Mouse (Mus musculus) cerebellum, adult 9-10 months (tissue): ENCODE measurements at regions not wholly inside any gene's neighbourhood (a gene's known extent, or its start where the extent isn't known, plus 50 kb on each side); places are given as distances from the start of the nearest gene placed in this dataset.

ENCODE experiments used
- DNase-seq: peaks from one replicate; pipeline ENCODE4 v3.0.0; 2022

DNA sequence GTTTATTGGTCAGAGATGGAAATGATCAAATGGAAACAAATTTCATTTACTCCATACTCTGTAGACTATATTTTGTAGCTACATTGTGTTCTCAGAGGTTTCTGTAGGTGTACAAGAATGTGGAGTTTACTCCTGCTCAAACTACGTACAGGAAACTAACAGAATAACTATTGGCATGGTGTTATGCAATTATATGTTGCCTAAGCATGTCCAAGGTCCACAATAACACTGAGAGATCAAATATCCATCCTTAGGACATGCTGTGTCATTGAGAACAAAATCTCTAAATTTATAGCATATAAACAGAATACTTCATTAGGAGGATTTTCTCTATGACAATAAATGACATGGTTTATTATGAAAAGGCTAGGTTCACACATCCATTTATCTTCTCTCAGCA lies 400.3 kb downstream of the Fam198b start:
- no peak for DNase-seq

GRCm38 (mm10) chr3:80285246-80285645 lies 400.9 kb downstream of the Fam198b start:
- no peak for DNase-seq

DNA sequence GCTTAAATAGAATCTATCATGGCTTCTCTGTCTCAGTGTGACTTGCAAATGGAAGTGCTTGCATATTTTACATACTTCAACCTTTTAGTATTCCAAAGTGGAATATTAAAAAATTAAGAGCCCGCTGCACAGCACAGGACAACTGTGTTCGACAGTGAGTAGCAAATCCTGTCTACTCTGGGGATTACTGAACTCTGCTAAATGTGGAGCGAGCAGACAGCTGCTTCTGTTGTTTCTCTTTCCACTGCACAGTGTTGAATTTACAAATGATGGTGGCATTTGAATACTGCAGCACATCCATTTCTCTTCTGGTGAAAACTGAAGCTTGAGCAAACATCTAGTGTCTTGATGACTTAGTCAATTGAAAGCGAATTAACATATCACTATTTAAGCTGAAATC lies 409.2 kb downstream of the Fam198b start:
- DNase-seq, result no peak

DNA sequence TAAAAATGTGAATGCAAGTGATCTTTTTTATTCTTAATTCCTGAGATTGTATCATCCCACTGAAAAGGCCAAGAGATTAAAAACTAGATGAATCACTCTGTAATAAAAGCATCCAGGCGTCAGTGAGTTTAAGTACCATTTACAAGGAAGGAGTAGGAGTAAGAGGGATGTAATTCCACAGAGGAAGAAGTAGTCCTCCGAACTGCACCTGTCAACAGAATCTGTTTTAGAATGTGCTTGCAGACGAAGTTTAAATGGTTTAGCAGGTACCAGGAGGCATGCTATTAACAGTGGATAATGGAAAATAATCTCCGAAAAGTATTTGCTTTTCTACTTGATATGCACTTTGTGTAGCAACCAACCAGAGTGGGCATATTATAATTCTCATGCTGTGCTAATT lies 423.3 kb downstream of the Fam198b start:
- no peak for DNase-seq

DNA sequence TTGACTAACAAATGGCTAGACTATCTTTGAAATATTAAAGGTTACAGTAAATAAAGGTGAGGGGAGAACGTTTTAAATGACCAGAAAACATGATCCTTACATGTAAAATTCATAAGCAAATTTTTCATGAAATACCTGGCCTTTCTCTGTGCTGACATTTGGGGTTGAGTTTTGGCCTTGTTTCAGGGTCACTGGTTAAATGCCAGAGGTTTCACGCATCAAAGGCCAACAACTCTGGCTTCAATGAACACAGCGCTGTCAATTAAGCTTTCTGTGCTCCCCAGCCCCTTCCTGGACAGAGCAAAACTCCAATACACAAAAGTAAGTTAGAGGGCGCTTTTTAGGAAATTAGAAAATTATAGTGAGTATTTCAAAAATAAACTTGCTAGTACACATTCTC lies 425.6 kb downstream of the Fam198b start:
- DNase-seq, result no peak

DNA sequence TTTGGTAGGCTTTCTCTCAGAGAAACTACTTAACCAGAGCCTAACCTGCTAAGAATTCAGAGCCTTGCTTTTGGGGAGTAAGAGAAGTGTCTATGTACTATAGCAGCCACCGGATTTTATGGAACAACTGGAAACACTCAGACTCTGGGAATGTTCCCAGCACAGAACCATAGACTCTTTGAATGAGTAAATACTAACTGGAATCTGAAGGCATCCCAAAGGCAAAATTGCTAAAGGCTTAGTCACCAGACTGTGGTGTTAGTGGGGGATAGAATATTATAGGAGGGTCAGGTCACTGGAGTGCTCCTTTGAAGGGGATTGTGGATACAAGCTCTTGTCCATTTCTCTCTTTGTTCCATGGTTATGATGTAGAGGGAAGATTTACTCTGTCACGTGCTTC lies 427.4 kb downstream of the Fam198b start:
- DNase-seq, result no peak

GRCm38 (mm10) chr3:80322291-80322690 lies 438.0 kb downstream of the Fam198b start:
- no peak for DNase-seq

DNA sequence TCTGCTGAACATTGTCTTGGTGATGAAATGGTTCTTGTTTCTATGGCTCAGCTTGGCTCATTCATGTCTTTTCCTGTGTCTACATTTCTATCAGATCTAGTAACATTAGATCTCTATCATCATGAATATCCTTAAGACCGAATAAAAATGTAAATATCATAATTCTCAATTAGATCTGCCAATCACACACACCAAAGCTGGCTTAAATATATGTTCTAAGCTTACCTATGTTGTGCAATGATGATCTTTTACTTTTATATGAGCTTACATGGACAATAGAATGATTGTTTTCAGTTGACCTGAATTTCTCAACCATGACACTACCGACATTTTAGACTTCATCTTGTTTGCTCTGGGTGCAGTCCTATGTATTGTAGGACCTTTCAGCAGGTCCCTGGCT lies 440.4 kb downstream of the Fam198b start:
- DNase-seq, result no peak

DNA sequence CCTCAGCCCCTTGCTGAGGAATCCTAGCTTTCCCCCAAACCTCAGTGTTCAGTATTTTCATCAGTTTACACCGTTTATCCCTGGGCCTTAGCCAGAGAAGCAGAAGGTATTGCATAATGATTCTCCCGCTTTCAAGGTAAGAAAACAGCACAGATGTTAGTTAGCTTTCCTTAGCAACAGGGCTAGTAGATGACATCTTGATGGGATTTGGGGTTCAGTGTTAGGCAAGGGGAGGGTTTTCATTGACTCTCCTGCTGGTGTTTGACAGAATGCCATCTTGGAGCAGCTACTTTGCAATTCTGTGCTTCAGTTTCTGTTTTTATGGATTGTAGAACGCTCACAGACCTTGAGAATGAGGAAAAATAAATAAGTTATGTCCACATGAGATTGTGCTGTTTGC lies 447.4 kb downstream of the Fam198b start:
- DNase-seq, result no peak

DNA sequence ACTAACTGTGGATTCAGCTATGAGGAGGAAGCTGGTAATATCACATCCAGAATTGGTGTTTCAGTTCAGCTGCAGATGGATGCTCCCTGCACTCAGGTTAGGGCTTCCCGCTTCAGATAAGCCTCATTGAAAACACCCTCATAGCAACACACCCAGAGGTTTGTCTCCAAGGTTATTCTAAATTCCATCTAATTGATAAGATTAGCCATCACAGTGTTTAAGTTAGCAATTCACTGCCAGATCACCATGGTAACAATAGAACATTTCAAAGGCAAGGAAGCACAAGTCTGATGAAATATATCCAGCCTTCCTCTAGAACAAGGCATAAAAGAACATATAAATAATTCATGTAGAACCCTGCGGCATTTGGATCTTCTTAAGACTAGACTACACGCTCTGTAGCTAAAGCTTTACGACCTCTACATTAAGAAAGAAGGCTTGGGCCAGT lies 450.1 kb downstream of the Fam198b start:
- DNase-seq, result no peak

- DNase-seq, result no peak
Measured at GRCm38 (mm10) chr3:80336123-80336674, 451.9 kb downstream of the Fam198b start.

GRCm38 (mm10) chr3:80367972-80368371 lies 434.7 kb downstream of the Gria2 start:
- no peak for DNase-seq

DNA sequence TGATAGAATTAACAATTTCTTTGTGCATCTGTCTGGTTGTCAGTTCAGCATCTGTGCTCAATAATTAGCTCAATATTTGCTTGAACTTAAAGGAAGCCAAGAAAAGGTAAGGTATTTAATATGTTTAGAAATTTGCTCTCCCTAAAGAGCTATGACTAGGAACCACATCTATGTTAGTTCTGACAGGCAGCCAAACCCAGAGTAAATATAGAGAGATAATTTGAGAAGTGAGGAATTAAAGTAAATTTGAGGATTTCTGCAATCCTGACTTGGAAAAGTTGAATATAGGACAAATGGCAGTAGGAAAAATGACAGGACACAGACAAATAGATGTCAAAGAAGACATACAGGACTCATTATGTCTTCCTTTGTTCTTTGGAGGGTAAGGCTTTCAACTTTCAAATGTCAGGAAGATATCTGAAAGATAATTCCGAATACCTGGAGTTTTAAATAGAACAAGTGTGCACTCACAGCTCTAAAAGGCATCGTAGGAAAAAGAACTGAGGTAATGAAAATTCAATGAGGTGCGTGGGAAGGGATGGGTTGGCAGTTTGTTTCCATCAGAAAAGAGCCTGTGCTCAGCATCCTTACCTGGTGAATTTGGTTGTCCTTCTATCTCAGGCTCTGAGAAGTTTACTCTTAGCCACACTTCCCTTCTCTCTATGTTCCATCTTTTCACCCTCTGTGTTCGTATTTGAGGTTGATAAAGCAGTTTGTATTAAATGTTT lies 433.3 kb downstream of the Gria2 start:
- DNase-seq, result no peak

- DNase-seq, result peak; percentile 24
Measured at GRCm38 (mm10) chr3:80372436-80372835, 430.2 kb downstream of the Gria2 start.

- no peak for DNase-seq
Measured at GRCm38 (mm10) chr3:80385986-80386385, 416.6 kb downstream of the Gria2 start.

- no peak for DNase-seq
Measured at GRCm38 (mm10) chr3:80396240-80396639, 406.4 kb downstream of the Gria2 start.

DNA sequence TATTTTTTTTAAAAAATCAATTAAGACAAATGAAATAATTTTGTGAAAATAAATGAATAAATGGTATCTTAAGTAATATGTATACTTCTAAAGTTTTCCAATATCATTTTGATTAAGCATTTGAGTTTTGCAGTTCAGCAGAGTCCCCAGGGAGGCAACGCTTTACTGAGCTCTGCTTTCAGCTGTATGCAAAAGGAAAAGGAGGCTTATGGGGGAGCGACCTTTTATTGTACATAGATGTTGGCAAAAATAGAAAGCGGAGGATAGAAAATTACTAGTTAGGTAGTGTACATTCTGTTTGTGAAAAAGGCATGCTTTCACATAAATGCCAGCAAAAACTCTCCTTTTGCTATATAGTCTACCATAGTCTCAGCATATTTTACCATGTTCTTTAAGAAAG lies 382.2 kb downstream of the Gria2 start:
- DNase-seq, result no peak

- no peak for DNase-seq
Measured at GRCm38 (mm10) chr3:80421461-80421860, 381.2 kb downstream of the Gria2 start.

GRCm38 (mm10) chr3:80422106-80422505 lies 380.5 kb downstream of the Gria2 start:
- no peak for DNase-seq

- DNase-seq, result peak; percentile 4
Measured at GRCm38 (mm10) chr3:80422646-80423045, 380.0 kb downstream of the Gria2 start.
